Mouse (Mus musculus): ENCODE measurements at regions not wholly inside any gene's neighbourhood (a gene's known extent, or its start where the extent isn't known, plus 50 kb on each side); places are given as distances from the start of the nearest gene placed in this dataset.

DNA sequence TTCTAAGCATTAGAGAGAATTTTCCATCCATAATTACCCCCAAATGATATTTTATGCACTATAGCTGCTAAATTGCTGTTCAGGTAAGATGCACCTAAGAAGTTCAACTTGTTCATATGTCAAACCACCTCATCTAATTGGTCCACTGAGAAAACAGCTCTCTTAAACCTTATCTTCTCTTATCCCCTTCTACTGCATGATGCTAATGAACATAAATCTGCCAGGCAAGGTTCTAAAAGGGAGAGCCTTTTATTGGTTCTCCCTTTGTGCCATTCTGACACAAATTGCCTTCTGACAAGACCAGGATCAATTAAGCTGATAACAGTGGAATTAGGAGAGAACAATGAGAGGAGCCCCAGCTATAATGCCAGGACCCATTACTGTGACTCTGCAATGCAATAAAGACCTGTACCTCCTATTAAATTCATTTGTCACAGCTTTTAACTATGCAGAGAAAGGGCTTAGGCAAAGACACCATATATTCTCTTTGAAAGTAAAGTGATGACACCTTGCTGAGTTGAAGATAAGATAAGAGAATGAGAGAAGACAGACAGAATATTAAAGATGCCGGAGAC lies 451.4 kb upstream of the Zfp960 start:
- no peak for TF ChIP-seq EP300 (IDR thresholded peaks at IDR 0.05; ENCODE audit: low read depth)
- no peak for TF ChIP-seq CTCF (IDR thresholded peaks at IDR 0.05; ENCODE audit: low read depth)
